Mouse (Mus musculus): ENCODE measurements around the gene Ddx41. TPM values are rescaled to one million over a fixed set of nuclear protein-coding genes. Genes with fewer than 3 reads are reported as not detected.

Gene Ddx41
- polyA plus RNA-seq, 1 experiment = 71.2 TPM

- DNase-seq = no peak
- Histone ChIP-seq H3K4me3 (ENCODE audit: insufficient read depth, low read depth, low read length) (no peak overlapping the region), H3K4me1 (ENCODE audit: control insufficient read depth, insufficient read depth, low read length) (no peaks in the 10 kb centered on the region), H3K27me3 (replicated peaks; ENCODE audit: control insufficient read depth, insufficient read depth, low read length) (no peaks in the 10 kb centered on the region), H3K27ac (ENCODE audit: insufficient read depth, low read depth, low read length) (no peak overlapping the region), H3K36me3 (ENCODE audit: control insufficient read depth, insufficient read depth, low read length) (no peaks in the 10 kb centered on the region)
- WGBS = 75% methylated on average over 18 of the region's 18 CpGs
- no peak for TF ChIP-seq CTCF (conservative IDR thresholded peaks at IDR 0.05; ENCODE audit: insufficient read depth, insufficient read length, low read depth, low read length)
- no peak for TF ChIP-seq POLR2A (IDR thresholded peaks at IDR 0.05; ENCODE audit: low read depth, low read length)
Measured at GRCm38 (mm10) chr13:55527834-55528772, 8.4 kb downstream of the Ddx41 start.

GRCm38 (mm10) chr13:55527212-55527611 is 9.2 kb downstream of the Ddx41 start:
- TF ChIP-seq POLR2A (IDR thresholded peaks at IDR 0.05; ENCODE audit: low read depth, low read length) = no peak
- TF ChIP-seq CTCF (conservative IDR thresholded peaks at IDR 0.05; ENCODE audit: insufficient read depth, insufficient read length, low read depth, low read length) = no peak
- Histone ChIP-seq H3K36me3 (ENCODE audit: control insufficient read depth, insufficient read depth, low read length) (no peaks in the 10 kb centered on the region), H3K27me3 (replicated peaks; ENCODE audit: control insufficient read depth, insufficient read depth, low read length) (no peaks in the 10 kb centered on the region), H3K27ac (ENCODE audit: insufficient read depth, low read depth, low read length) (no peak overlapping the region), H3K4me1 (ENCODE audit: control insufficient read depth, insufficient read depth, low read length) (no peaks in the 10 kb centered on the region), H3K4me3 (ENCODE audit: insufficient read depth, low read depth, low read length) (no peak overlapping the region)
- WGBS = 76% methylated on average over 16 of the region's 16 CpGs
- DNase-seq = no peak

- H3K4me3 ChIP-seq (ENCODE audit: insufficient read depth, low read depth, low read length) = no peak overlapping the region
Measured at GRCm38 (mm10) chr13:55525733-55526553, 10.5 kb downstream of the Ddx41 start.

GRCm38 (mm10) chr13:55523951-55524600 is 12.4 kb downstream of the Ddx41 start:
- no peak for DNase-seq
- Histone ChIP-seq H3K27ac (ENCODE audit: insufficient read depth, low read depth, low read length) (no peak overlapping the region), H3K27me3 (replicated peaks; ENCODE audit: control insufficient read depth, insufficient read depth, low read length) (no peaks in the 10 kb centered on the region), H3K4me1 (ENCODE audit: control insufficient read depth, insufficient read depth, low read length) (no peaks in the 10 kb centered on the region), H3K4me3 (ENCODE audit: insufficient read depth, low read depth, low read length) (no peak overlapping the region), H3K36me3 (ENCODE audit: control insufficient read depth, insufficient read depth, low read length) (no peaks in the 10 kb centered on the region)
- TF ChIP-seq POLR2A (IDR thresholded peaks at IDR 0.05; ENCODE audit: low read depth, low read length) (no peak), CTCF (conservative IDR thresholded peaks at IDR 0.05; ENCODE audit: insufficient read depth, insufficient read length, low read depth, low read length) (no peak)
- 88% methylated on average over 23 of the region's 23 CpGs for WGBS

More at GRCm38 (mm10) chr13:55525733-55526553, 10.5 kb downstream of the Ddx41 start:
- DNase-seq = no peak
- H3K27ac ChIP-seq (ENCODE audit: insufficient read depth, low read depth, low read length) = no peak overlapping the region
- 76% methylated on average over 16 of the region's 16 CpGs for WGBS
- no peak for TF ChIP-seq POLR2A (IDR thresholded peaks at IDR 0.05; ENCODE audit: low read depth, low read length)
- TF ChIP-seq CTCF (conservative IDR thresholded peaks at IDR 0.05; ENCODE audit: insufficient read depth, insufficient read length, low read depth, low read length) = no peak
- H3K36me3 ChIP-seq (ENCODE audit: control insufficient read depth, insufficient read depth, low read length) = no peaks in the 10 kb centered on the region
- H3K27me3 ChIP-seq (replicated peaks; ENCODE audit: control insufficient read depth, insufficient read depth, low read length) = no peaks in the 10 kb centered on the region
- H3K4me1 ChIP-seq (ENCODE audit: control insufficient read depth, insufficient read depth, low read length) = no peaks in the 10 kb centered on the region

- Histone ChIP-seq H3K27ac (ENCODE audit: insufficient read depth, low read depth, low read length) (no peak overlapping the region), H3K36me3 (ENCODE audit: control insufficient read depth, insufficient read depth, low read length) (no peaks in the 10 kb centered on the region), H3K4me1 (ENCODE audit: control insufficient read depth, insufficient read depth, low read length) (no peaks in the 10 kb centered on the region), H3K27me3 (replicated peaks; ENCODE audit: control insufficient read depth, insufficient read depth, low read length) (no peaks in the 10 kb centered on the region), H3K4me3 (ENCODE audit: insufficient read depth, low read depth, low read length) (no peak overlapping the region)
- TF ChIP-seq POLR2A (IDR thresholded peaks at IDR 0.05; ENCODE audit: low read depth, low read length) = no peak
- TF ChIP-seq CTCF (conservative IDR thresholded peaks at IDR 0.05; ENCODE audit: insufficient read depth, insufficient read length, low read depth, low read length) = no peak
- 35% methylated on average over 17 of the region's 17 CpGs for WGBS
- DNase-seq = peak; percentile 78
Measured at GRCm38 (mm10) chr13:55523278-55523677, 13.2 kb downstream of the Ddx41 start.

GRCm38 (mm10) chr13:55522730-55523129 is 13.7 kb downstream of the Ddx41 start:
- Histone ChIP-seq H3K27ac (ENCODE audit: insufficient read depth, low read depth, low read length) (peak overlapping the region; percentile 19; the same call in 1 of the 2 replicates), H3K36me3 (ENCODE audit: control insufficient read depth, insufficient read depth, low read length) (no peaks in the 10 kb centered on the region), H3K27me3 (replicated peaks; ENCODE audit: control insufficient read depth, insufficient read depth, low read length) (no peaks in the 10 kb centered on the region), H3K4me3 (ENCODE audit: insufficient read depth, low read depth, low read length) (no peak overlapping the region), H3K4me1 (ENCODE audit: control insufficient read depth, insufficient read depth, low read length) (no peaks in the 10 kb centered on the region)
- DNase-seq = no peak
- 64% methylated on average over 8 of the region's 8 CpGs for WGBS
- no peak for TF ChIP-seq POLR2A (IDR thresholded peaks at IDR 0.05; ENCODE audit: low read depth, low read length)
- no peak for TF ChIP-seq CTCF (conservative IDR thresholded peaks at IDR 0.05; ENCODE audit: insufficient read depth, insufficient read length, low read depth, low read length)
